Mouse (Mus musculus) cortical plate, adult 2 months (tissue): ENCODE measurements around the gene Acin1.

Experiments
- CTCF ChIP-seq: fragments of 200-500 bp; IDR thresholded peaks from 2 replicates; pipeline ENCODE4 v1.5.1; 2011; ENCODE audit warnings: mild to moderate bottlenecking, control low read depth, low read length; ENCODE audit not compliant: insufficient read depth; ENCODE audit errors: extremely low read depth
- POLR2A ChIP-seq: fragments of 200-500 bp; IDR thresholded peaks from 2 replicates; pipeline ENCODE4 v1.6.1; 2011; ENCODE audit warnings: mild to moderate bottlenecking, low read length, control low read depth; ENCODE audit not compliant: insufficient read depth; ENCODE audit errors: extremely low read depth

DNA sequence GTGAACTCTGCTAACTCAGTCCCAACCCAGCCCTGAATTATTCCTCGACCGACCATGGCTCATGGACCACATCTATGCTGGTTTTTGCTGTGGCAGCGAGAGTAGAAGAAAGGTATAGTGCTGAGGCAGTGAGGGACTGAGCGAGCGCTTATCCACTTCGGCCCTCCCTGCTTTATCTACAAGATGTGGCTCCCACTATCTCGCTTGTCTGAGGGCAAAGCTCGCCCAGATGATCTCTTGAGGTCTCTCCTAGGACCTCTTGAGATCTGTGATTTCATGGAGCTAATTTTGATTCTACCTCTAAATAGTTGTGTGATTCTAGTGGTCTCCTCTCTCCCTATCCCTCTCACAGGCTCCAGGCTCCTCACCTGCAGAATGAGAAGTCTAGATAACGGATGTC lies 22.3 kb upstream of the Acin1 start:
- no peak for TF ChIP-seq POLR2A
- TF ChIP-seq CTCF, result no peak
